Mouse (Mus musculus) midbrain, embryonic 13.5 days (tissue): ENCODE measurements around the gene Nacad. TPM values are rescaled to one million over a fixed set of nuclear protein-coding genes. Genes with fewer than 3 reads are reported as not detected.

Experiments
- ATAC-seq: fragments of 200-750 bp; cut with Nextera tagmentation; 2 replicates; pipeline ENCODE4 v1.8.0; 2017; ENCODE audit warnings: mild to moderate bottlenecking, moderate TSS enrichment, moderate library complexity
- H3K27ac ChIP-seq: fragments of 300-500 bp; sonication (generic); 2 replicates; pipeline ENCODE4 v1.5.1; 2015; ENCODE audit warnings: inconsistent platforms, mild to moderate bottlenecking, moderate library complexity
- H3K27me3 ChIP-seq: fragments of 300-500 bp; sonication (generic); 2 replicates; pipeline ENCODE4 v1.6.1; 2015; ENCODE audit warnings: mild to moderate bottlenecking, inconsistent platforms
- H3K36me3 ChIP-seq: fragments of 300-500 bp; sonication (generic); 2 replicates; pipeline ENCODE4 v1.6.1; 2015; ENCODE audit warnings: mild to moderate bottlenecking, inconsistent platforms
- H3K4me1 ChIP-seq: fragments of 300-500 bp; sonication (generic); replicated peaks from 2 replicates; pipeline ENCODE4 v1.6.1; 2015; ENCODE audit warnings: inconsistent platforms
- H3K4me2 ChIP-seq: fragments of 300-500 bp; sonication (generic); replicated peaks from 2 replicates; pipeline ENCODE4 v1.6.1; 2015; ENCODE audit warnings: moderate library complexity, mild to moderate bottlenecking, inconsistent platforms
- H3K4me3 ChIP-seq: fragments of 300-500 bp; sonication (generic); replicated peaks from 2 replicates; pipeline ENCODE4 v1.5.1; 2015; ENCODE audit warnings: mild to moderate bottlenecking, inconsistent platforms
- H3K9ac ChIP-seq: fragments of 300-500 bp; sonication (generic); replicated peaks from 2 replicates; pipeline ENCODE4 v1.6.1; 2015; ENCODE audit warnings: mild to moderate bottlenecking, inconsistent platforms
- H3K9me3 ChIP-seq: fragments of 300-500 bp; sonication (generic); 2 replicates; pipeline ENCODE4 v1.6.1; 2016; ENCODE audit warnings: mild to moderate bottlenecking, inconsistent platforms
- WGBS: fragments of 180-500 bp; shearing (Covaris S2); methylation state at CpG from one replicate; pipeline ENCODE4 v1.1.7; 2015; 5-methylcytosine and 5-hydroxymethylcytosine counted together
- polyA plus RNA-seq: library from polyadenylated mRNA; unstranded; fragments of >200 nt; fragmentation: Nextera tagmentation; extraction: Ambion mirVana; gene quantifications from 2 replicates; pipeline ENCODE4 v1.2.1, GENCODE M21; 2015

The Nacad gene
- polyA plus RNA-seq, 1 experiment from 2014 or later = 101 TPM

- H3K27me3 ChIP-seq = no peaks in the 10 kb centered on the region
- peaks cover 24% of the 10 kb centered on the region for H3K4me1 ChIP-seq
- 46% methylated on average over 11 of the region's 11 CpGs for whole genome bisulfite sequencing
- H3K27ac ChIP-seq = peak overlapping the region; percentile 73
- no peaks in the 10 kb centered on the region for H3K9me3 ChIP-seq
- peaks cover 13% of the 10 kb centered on the region for H3K36me3 ChIP-seq
- peak overlapping the region; percentile 25 for H3K4me2 ChIP-seq
- no peak overlapping the region for H3K4me3 ChIP-seq
- peak; percentile 73 for ATAC-seq
- H3K9ac ChIP-seq = peak overlapping the region; percentile 40; the same call in 1 of the 2 replicates
Measured at GRCm38 (mm10) chr11:6568584-6569409, 37.1 kb downstream of the Nacad start.

DNA sequence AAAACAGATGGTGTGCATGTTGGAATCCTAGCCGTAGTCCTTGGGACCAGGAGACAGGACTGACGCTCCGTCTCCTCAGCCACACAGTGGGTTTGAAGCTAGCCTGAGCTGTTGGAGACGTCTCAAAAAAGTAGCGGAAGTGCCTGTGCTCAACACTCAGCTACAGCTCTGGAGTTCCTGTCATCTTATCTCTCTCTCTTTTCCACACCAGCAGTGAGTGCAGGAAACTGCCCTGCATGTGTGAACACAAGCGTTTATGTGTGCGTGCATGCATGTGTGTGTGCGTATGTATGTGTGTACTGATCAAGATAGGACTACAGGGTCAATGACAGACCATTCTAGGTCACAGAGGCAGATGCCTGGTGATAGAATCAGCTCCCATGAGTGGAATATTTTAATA is 37.9 kb downstream of the Nacad start:
- H3K27ac ChIP-seq = peak overlapping the region; percentile 73

DNA sequence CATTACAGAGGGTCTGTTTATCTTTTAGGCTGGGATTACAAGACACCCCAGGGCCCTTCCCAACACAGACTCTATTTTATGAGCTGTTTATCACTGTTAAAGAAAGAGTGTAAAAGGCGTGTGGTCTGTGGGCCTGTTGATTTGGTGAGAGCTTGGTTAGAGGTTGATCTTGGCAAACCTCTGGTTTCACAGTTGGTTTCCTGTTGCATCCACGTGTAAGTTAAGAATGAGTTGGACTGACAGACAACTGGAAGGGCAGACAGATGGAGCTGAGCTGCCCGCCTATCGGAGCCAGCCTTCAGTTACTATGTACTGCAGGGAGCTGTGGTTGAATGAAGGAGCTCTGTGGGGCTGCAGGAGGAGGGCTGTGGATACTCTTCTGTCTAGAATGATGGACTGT is 39.4 kb downstream of the Nacad start:
- H3K4me1 ChIP-seq = peaks cover 24% of the 10 kb centered on the region
- no peaks in the 10 kb centered on the region for H3K9me3 ChIP-seq
- no peak overlapping the region for H3K4me3 ChIP-seq
- H3K9ac ChIP-seq = no peak overlapping the region
- H3K36me3 ChIP-seq = peaks cover 10% of the 10 kb centered on the region
- no peak overlapping the region for H3K4me2 ChIP-seq
- ATAC-seq = no peak
- no peaks in the 10 kb centered on the region for H3K27me3 ChIP-seq
- no peak overlapping the region for H3K27ac ChIP-seq
- 91% methylated on average over 4 of the region's 4 CpGs for WGBS

More for the DNA sequence above, 37.9 kb downstream of the Nacad start:
- no peak overlapping the region for H3K4me2 ChIP-seq
- peak overlapping the region; percentile 32; the same call in 1 of the 2 replicates for H3K9ac ChIP-seq
- WGBS = 88% methylated on average over 8 of the region's 8 CpGs
- no peak for ATAC-seq
- peaks cover 24% of the 10 kb centered on the region for H3K4me1 ChIP-seq
- no peaks in the 10 kb centered on the region for H3K9me3 ChIP-seq
- H3K36me3 ChIP-seq = peaks cover 10% of the 10 kb centered on the region
- no peaks in the 10 kb centered on the region for H3K27me3 ChIP-seq
- no peak overlapping the region for H3K4me3 ChIP-seq

GRCm38 (mm10) chr11:6563201-6563600 is 42.7 kb downstream of the Nacad start:
- no peak for ATAC-seq

DNA sequence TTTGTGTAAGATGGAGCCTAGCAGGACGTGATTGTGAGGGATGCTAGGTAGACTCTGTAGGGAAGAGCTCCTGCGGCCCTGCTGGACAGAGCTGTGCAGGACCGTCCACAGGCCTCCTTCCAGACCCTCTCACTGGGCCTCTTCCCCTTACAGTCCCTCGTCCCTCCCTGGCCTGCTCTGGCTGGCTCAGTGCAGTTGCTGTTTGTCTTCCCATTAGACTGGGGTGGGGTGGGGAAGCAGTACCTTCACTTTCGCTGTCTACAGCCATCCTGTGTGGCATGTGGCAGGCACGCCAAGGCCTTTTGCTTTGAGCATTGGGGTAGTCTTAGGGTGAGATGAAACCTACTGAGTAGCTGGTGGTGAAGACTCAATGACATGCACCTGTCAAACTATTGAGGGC is 43.5 kb downstream of the Nacad start:
- no peak overlapping the region for H3K4me2 ChIP-seq
- 90% methylated on average over 6 of the region's 6 CpGs for WGBS
- no peak overlapping the region for H3K4me3 ChIP-seq
- no peaks in the 10 kb centered on the region for H3K9me3 ChIP-seq
- H3K9ac ChIP-seq = no peak overlapping the region
- no peak for ATAC-seq
- no peaks in the 10 kb centered on the region for H3K27me3 ChIP-seq
- peaks cover 7% of the 10 kb centered on the region for H3K36me3 ChIP-seq
- H3K4me1 ChIP-seq = no peaks in the 10 kb centered on the region
- no peak overlapping the region for H3K27ac ChIP-seq

More at GRCm38 (mm10) chr11:6563201-6563600, 42.7 kb downstream of the Nacad start:
- no peak overlapping the region for H3K27ac ChIP-seq
- H3K9me3 ChIP-seq = no peaks in the 10 kb centered on the region
- peaks cover 5% of the 10 kb centered on the region for H3K4me1 ChIP-seq
- H3K36me3 ChIP-seq = peaks cover 5% of the 10 kb centered on the region
- H3K9ac ChIP-seq = no peak overlapping the region
- no peak overlapping the region for H3K4me3 ChIP-seq
- H3K27me3 ChIP-seq = no peaks in the 10 kb centered on the region
- WGBS = 93% methylated on average over 4 of the region's 4 CpGs
- H3K4me2 ChIP-seq = no peak overlapping the region

GRCm38 (mm10) chr11:6561474-6561873 is 44.4 kb downstream of the Nacad start:
- no peaks in the 10 kb centered on the region for H3K4me1 ChIP-seq
- no peak overlapping the region for H3K27ac ChIP-seq
- 91% methylated on average over 4 of the region's 4 CpGs for WGBS
- ATAC-seq = no peak
- no peaks in the 10 kb centered on the region for H3K9me3 ChIP-seq
- no peak overlapping the region for H3K4me3 ChIP-seq
- no peaks in the 10 kb centered on the region for H3K27me3 ChIP-seq
- H3K4me2 ChIP-seq = no peak overlapping the region
- H3K9ac ChIP-seq = no peak overlapping the region
- peaks cover 13% of the 10 kb centered on the region; the same call in 1 of the 2 replicates for H3K36me3 ChIP-seq

- Histone ChIP-seq H3K36me3 (peaks cover 13% of the 10 kb centered on the region; the same call in 1 of the 2 replicates), H3K4me3 (no peak overlapping the region), H3K27me3 (no peaks in the 10 kb centered on the region), H3K9ac (no peak overlapping the region), H3K4me1 (no peaks in the 10 kb centered on the region), H3K9me3 (no peaks in the 10 kb centered on the region), H3K27ac (no peak overlapping the region), H3K4me2 (no peak overlapping the region)
- 93% methylated on average over 13 of the region's 13 CpGs for WGBS
- ATAC-seq = no peak
Measured at GRCm38 (mm10) chr11:6560655-6561360, 45.0 kb downstream of the Nacad start.

DNA sequence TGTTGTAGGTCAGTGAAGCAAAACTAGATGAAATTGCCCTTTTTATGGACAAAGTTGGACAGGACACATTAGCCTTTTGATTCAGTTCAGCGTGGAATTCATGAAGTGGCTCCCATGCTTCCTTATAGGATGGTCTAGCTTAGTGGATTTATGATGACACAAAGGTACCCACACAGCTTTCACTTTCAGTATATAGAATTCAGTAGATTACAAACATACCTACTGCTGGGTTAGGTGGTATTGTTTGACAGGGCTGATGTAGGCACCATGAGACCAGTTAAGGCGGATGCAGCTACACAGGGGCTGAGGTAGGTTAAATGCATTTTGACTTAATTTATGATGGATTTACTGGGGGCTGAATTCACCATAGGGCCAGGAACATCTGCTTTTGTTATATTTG is 45.9 kb downstream of the Nacad start:
- H3K4me2 ChIP-seq = no peak overlapping the region
- H3K9ac ChIP-seq = no peak overlapping the region
- no peaks in the 10 kb centered on the region for H3K27me3 ChIP-seq
- H3K36me3 ChIP-seq = peaks cover 13% of the 10 kb centered on the region; the same call in 1 of the 2 replicates
- no peaks in the 10 kb centered on the region for H3K9me3 ChIP-seq
- H3K27ac ChIP-seq = no peak overlapping the region
- 95% methylated on average over 2 of the region's 2 CpGs for WGBS
- no peak for ATAC-seq
- H3K4me1 ChIP-seq = peaks cover 5% of the 10 kb centered on the region; the same call in 1 of the 2 replicates
- H3K4me3 ChIP-seq = no peak overlapping the region

DNA sequence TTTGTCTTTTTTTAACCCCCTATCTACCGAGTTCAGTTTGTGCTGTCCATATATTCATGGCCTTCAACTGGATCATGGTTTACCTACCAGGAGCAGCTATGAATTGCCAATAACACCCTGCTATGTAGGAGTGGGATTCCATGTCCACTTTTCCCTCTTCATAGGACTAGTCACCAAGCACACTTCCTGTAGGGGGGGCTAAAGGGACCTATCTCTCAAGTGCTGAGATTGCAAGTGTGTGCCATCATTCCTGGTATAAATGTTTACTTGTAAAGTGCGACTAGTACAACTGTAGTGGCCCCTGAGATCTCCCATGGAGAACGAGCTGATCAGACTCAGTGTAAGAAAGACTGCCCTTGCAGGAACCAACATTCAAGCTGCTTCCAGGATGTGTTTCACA is 47.6 kb downstream of the Nacad start:
- no peak for ATAC-seq
- no peak overlapping the region for H3K4me2 ChIP-seq
- H3K27me3 ChIP-seq = no peaks in the 10 kb centered on the region
- WGBS = 88% methylated on average over 3 of the region's 3 CpGs
- no peak overlapping the region for H3K9ac ChIP-seq
- H3K4me1 ChIP-seq = peaks cover 14% of the 10 kb centered on the region
- H3K27ac ChIP-seq = no peak overlapping the region
- no peak overlapping the region for H3K4me3 ChIP-seq
- no peaks in the 10 kb centered on the region for H3K9me3 ChIP-seq
- H3K36me3 ChIP-seq = peaks cover 8% of the 10 kb centered on the region; the same call in 1 of the 2 replicates

DNA sequence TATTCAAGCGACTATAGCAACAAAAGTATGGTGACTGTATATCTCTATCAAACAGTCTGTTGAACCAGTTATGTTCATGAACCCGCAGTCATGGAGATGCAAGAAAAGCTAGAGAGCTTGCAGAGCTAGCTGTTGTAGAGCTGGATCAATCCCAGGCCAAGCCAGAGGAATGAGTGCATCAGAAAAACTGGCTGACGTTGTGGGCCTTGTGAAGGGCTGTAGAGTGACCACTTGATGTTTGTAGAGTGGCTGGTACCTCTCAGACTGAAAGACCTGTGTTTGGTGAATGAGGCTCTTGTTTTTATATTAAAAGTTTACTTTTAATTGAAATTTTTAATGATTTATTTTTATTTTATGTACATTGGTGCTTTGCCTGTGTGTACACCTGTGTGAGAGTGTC is 55.7 kb downstream of the Nacad start:
- Histone ChIP-seq H3K36me3 (peaks cover 4% of the 10 kb centered on the region; the same call in 1 of the 2 replicates), H3K27ac (no peak overlapping the region), H3K9ac (no peak overlapping the region), H3K9me3 (no peaks in the 10 kb centered on the region), H3K4me3 (no peak overlapping the region), H3K4me2 (no peak overlapping the region), H3K4me1 (peaks cover 32% of the 10 kb centered on the region), H3K27me3 (no peaks in the 10 kb centered on the region)
- 93% methylated on average over 3 of the region's 3 CpGs for WGBS
- ATAC-seq = no peak

- no peaks in the 10 kb centered on the region for H3K9me3 ChIP-seq
- peaks cover 28% of the 10 kb centered on the region for H3K4me1 ChIP-seq
- no peak overlapping the region for H3K4me2 ChIP-seq
- ATAC-seq = no peak
- peaks cover 4% of the 10 kb centered on the region; the same call in 1 of the 2 replicates for H3K36me3 ChIP-seq
- H3K27ac ChIP-seq = no peak overlapping the region
- WGBS = 98% methylated on average over 2 of the region's 2 CpGs
- H3K9ac ChIP-seq = no peak overlapping the region
- H3K4me3 ChIP-seq = no peak overlapping the region
- H3K27me3 ChIP-seq = no peaks in the 10 kb centered on the region
Measured at GRCm38 (mm10) chr11:6549770-6550169, 56.1 kb downstream of the Nacad start.
